In genomic region chr7:78478881-78479280, GRCm38 (mm10) we compare ENCODE assay signal across 24 mouse cellular contexts.
DNase-seq lines count a peak whose midpoint lies in the region; ATAC-seq lines count a peak whose summit lies in the region.
"Had no signal": no experiment of that assay in that cellular context is flagged by ENCODE, and none has a peak within 500 bp of the region (broad histone marks: within the 10 kb centered on the region; RNA-seq: fewer than 3 reads in every experiment).

No protein-coding gene starts in this region.

- WGBS in forebrain, embryonic 15.5 days = 27% methylated on average over 2 of the region's 2 CpGs
- WGBS in forebrain, embryonic 12.5 days = 84% methylated on average over 2 of the region's 2 CpGs
- 35% methylated on average over 2 of the region's 2 CpGs for WGBS in forebrain, embryonic 16.5 days
- WGBS in intestine, embryonic 15.5 days = 64% methylated on average over 2 of the region's 2 CpGs

- ATAC-seq in forebrain, embryonic 15.5 days (replicated peaks) = peak; percentile 78
- no peak for ATAC-seq in forebrain, embryonic 12.5 days (ENCODE audit: low FRiP score)
- ATAC-seq in forebrain, embryonic 16.5 days = peak; percentile 82
- ATAC-seq in erythroblast, adult 5-6 weeks (replicated peaks; ENCODE audit: low FRiP score, poor library complexity, severe bottlenecking) = no peak
- no peak for ATAC-seq in intestine, embryonic 15.5 days
- ATAC-seq: activated CD4-positive, CD25-positive, alpha-beta regulatory T cell, adult 4 months; CD4-positive, CD25-positive, alpha-beta regulatory T cell, adult 4 months; midbrain, embryonic 16.5 days had no signal

- H3K4me3 ChIP-seq in forebrain, embryonic 15.5 days = no peak overlapping the region
- H3K4me3 ChIP-seq in forebrain, embryonic 12.5 days (replicated peaks) = no peak overlapping the region
- H3K4me3 ChIP-seq in forebrain, embryonic 16.5 days (replicated peaks; ENCODE audit: low read length) = no peak overlapping the region
- no peak overlapping the region for H3K4me3 ChIP-seq in intestine, embryonic 15.5 days (replicated peaks)
- H3K4me3 ChIP-seq: erythroblast, embryonic 14.5 days; hindbrain, embryonic 12.5 days; limb, embryonic 13.5 days; liver, embryonic 13.5 days; neural tube, embryonic 15.5 days; stomach, embryonic 15.5 days had no signal

- peaks cover 16% of the 10 kb centered on the region for H3K4me1 ChIP-seq in forebrain, embryonic 15.5 days
- H3K4me1 ChIP-seq in forebrain, embryonic 12.5 days = no peaks in the 10 kb centered on the region
- peaks cover 14% of the 10 kb centered on the region for H3K4me1 ChIP-seq in forebrain, embryonic 16.5 days (replicated peaks; ENCODE audit: control insufficient read depth, insufficient read depth, low read length)
- no peaks in the 10 kb centered on the region for H3K4me1 ChIP-seq in intestine, embryonic 15.5 days (replicated peaks)
- H3K4me1 ChIP-seq: hindbrain, embryonic 12.5 days; limb, embryonic 13.5 days; liver, embryonic 13.5 days; stomach, embryonic 15.5 days had no signal

- DNase-seq in adrenal gland, adult 8-10 months = peak; percentile 10
- DNase-seq in adrenal gland, postnatal 36 days = no peak
- peak; percentile 44 to 54 for DNase-seq in cerebellum, adult 18-20 months
- DNase-seq: gastrocnemius, postnatal 25 days; kidney, adult 9 months; kidney, postnatal 25 days; liver, embryonic 13.5 days; lung, embryonic 14.5 days; lung, postnatal 36 days; right cerebral cortex, postnatal 25 days; thymus, adult 2 months had no signal

- H3K36me3 ChIP-seq in forebrain, embryonic 15.5 days = no peaks in the 10 kb centered on the region; the same call in 1 of the 2 replicates
- no peaks in the 10 kb centered on the region for H3K36me3 ChIP-seq in forebrain, embryonic 12.5 days (replicated peaks)
- no peaks in the 10 kb centered on the region for H3K36me3 ChIP-seq in forebrain, embryonic 16.5 days (ENCODE audit: control insufficient read depth, insufficient read depth)
- no peaks in the 10 kb centered on the region for H3K36me3 ChIP-seq in intestine, embryonic 15.5 days
- H3K36me3 ChIP-seq: hindbrain, embryonic 12.5 days; limb, embryonic 13.5 days; liver, embryonic 13.5 days; stomach, embryonic 15.5 days had no signal

- H3K27ac ChIP-seq in forebrain, embryonic 15.5 days (replicated peaks) = peak overlapping the region; percentile 35; the same call in 1 of the 2 replicates
- H3K27ac ChIP-seq in forebrain, embryonic 12.5 days = no peak overlapping the region
- H3K27ac ChIP-seq in forebrain, embryonic 16.5 days (ENCODE audit: low read length) = peak overlapping the region; percentile 45; the same call in 1 of the 2 replicates
- no peak overlapping the region for H3K27ac ChIP-seq in intestine, embryonic 15.5 days
- H3K27ac ChIP-seq: hindbrain, embryonic 12.5 days; limb, embryonic 13.5 days; liver, embryonic 13.5 days; neural tube, embryonic 15.5 days; stomach, embryonic 15.5 days had no signal

- no peak overlapping the region for H3K4me2 ChIP-seq in forebrain, embryonic 15.5 days (replicated peaks)
- H3K4me2 ChIP-seq in forebrain, embryonic 12.5 days = no peak overlapping the region
- H3K4me2 ChIP-seq in forebrain, embryonic 16.5 days (ENCODE audit: low read length) = no peak overlapping the region
- H3K4me2 ChIP-seq in intestine, embryonic 15.5 days (replicated peaks) = no peak overlapping the region
- H3K4me2 ChIP-seq: hindbrain, embryonic 12.5 days; limb, embryonic 13.5 days; liver, embryonic 13.5 days; lung, embryonic 14.5 days; neural tube, embryonic 15.5 days; stomach, embryonic 15.5 days had no signal

- H3K9ac ChIP-seq in forebrain, embryonic 15.5 days (replicated peaks) = no peak overlapping the region
- no peak overlapping the region for H3K9ac ChIP-seq in forebrain, embryonic 12.5 days
- H3K9ac ChIP-seq in forebrain, embryonic 16.5 days (replicated peaks; ENCODE audit: low read depth, low read length) = no peak overlapping the region
- no peak overlapping the region for H3K9ac ChIP-seq in intestine, embryonic 15.5 days
- H3K9ac ChIP-seq: hindbrain, embryonic 12.5 days; limb, embryonic 13.5 days; liver, embryonic 13.5 days; lung, embryonic 14.5 days; neural tube, embryonic 15.5 days; stomach, embryonic 15.5 days had no signal

- no peaks in the 10 kb centered on the region for H3K9me3 ChIP-seq in forebrain, embryonic 15.5 days
- H3K9me3 ChIP-seq in forebrain, embryonic 12.5 days = no peaks in the 10 kb centered on the region
- no peaks in the 10 kb centered on the region for H3K9me3 ChIP-seq in forebrain, embryonic 16.5 days (ENCODE audit: control insufficient read depth, low read length)
- no peaks in the 10 kb centered on the region for H3K9me3 ChIP-seq in intestine, embryonic 15.5 days
- H3K9me3 ChIP-seq: hindbrain, embryonic 12.5 days; limb, embryonic 13.5 days; liver, embryonic 13.5 days; neural tube, embryonic 15.5 days; stomach, embryonic 15.5 days had no signal

- no peaks in the 10 kb centered on the region for H3K27me3 ChIP-seq in forebrain, embryonic 15.5 days
- H3K27me3 ChIP-seq in forebrain, embryonic 12.5 days = no peaks in the 10 kb centered on the region
- no peaks in the 10 kb centered on the region for H3K27me3 ChIP-seq in forebrain, embryonic 16.5 days (replicated peaks; ENCODE audit: control insufficient read depth, insufficient read depth, low read length)
- no peaks in the 10 kb centered on the region for H3K27me3 ChIP-seq in intestine, embryonic 15.5 days (replicated peaks)
- H3K27me3 ChIP-seq: hindbrain, embryonic 12.5 days; limb, embryonic 13.5 days; liver, embryonic 13.5 days; neural tube, embryonic 15.5 days; stomach, embryonic 15.5 days had no signal

Comparison
In these comparisons a context has a peak if more than half of its experiments do, and no peak if none do; other contexts are left out.
1. DNase-seq: peak in adrenal gland, adult 8-10 months (single experiment) and cerebellum, adult 18-20 months (2 of 2); none in adrenal gland, postnatal 36 days (0 of 2).
2. ATAC-seq: peak in forebrain, embryonic 15.5 days (single experiment) and forebrain, embryonic 16.5 days (single experiment); none in forebrain, embryonic 12.5 days (single experiment), erythroblast, adult 5-6 weeks (single experiment) and intestine, embryonic 15.5 days (single experiment).
3. H3K27ac ChIP-seq: peak in forebrain, embryonic 15.5 days (single experiment) and forebrain, embryonic 16.5 days (single experiment); none in forebrain, embryonic 12.5 days (single experiment) and intestine, embryonic 15.5 days (single experiment).